Mouse (Mus musculus) Patski (cell line): ENCODE measurements at regions not wholly inside any gene's neighbourhood (a gene's known extent, or its start where the extent isn't known, plus 50 kb on each side); places are given as distances from the start of the nearest gene placed in this dataset.

Experiments used
- ATAC-seq: fragments of 100-300 bp; one replicate; pipeline ENCODE4 v1.8.0; 2021
- CTCF ChIA-PET: fragments of 350-600 bp; sonication (Branson Sonifier 250); formaldehyde crosslinking; loops from one replicate; lab custom pipeline; 2022; ENCODE audit warnings: inconsistent platforms; lab: Charles Lee
- POLR2A ChIA-PET: fragments of 350-600 bp; sonication (Branson Sonifier 250); formaldehyde crosslinking; loops from one replicate; lab custom pipeline; 2022; ENCODE audit warnings: antibody characterized with exemption, inconsistent platforms; lab: Charles Lee
- DNase-seq: peaks from one replicate; pipeline ENCODE4 v3.0.0-alpha.2; 2011; ENCODE audit warnings: low read depth, low spot score
- H3K27me3 ChIP-seq: fragments of 371-371 bp; one replicate; pipeline ENCODE4 v1.5.1; 2021
- CTCF ChIP-seq: fragments of 100-300 bp; IDR thresholded peaks from one replicate; pipeline ENCODE4 v1.5.1; 2021
- in situ Hi-C: fragments of 300-500 bp; cut with MboI; formaldehyde crosslinking; loops from 3 replicates; pipeline ENCODE4 v1.11.1; 2018; ENCODE audit warnings: low pct_unique_long_range_greater_than_20kb, mixed read lengths

GRCm38 (mm10) chr3:148422205-148422604, 568.1 kb downstream of the Adgrl2 start:
- ChIA-PET POLR2A (no interaction called here), CTCF (interaction anchor here (1.0 to 3.8 kb wide), 2 partner anchors 11 to 16 kb away, joined by 3 to 10 read pairs; no protein-coding TSS in a partner anchor)
- no peaks in the 10 kb centered on the region for H3K27me3 ChIP-seq
- in situ Hi-C loops, result no loop called here
- peak; percentile 9 for ATAC-seq
- TF ChIP-seq CTCF, result no peak
- no peak for DNase-seq

- no peak for ATAC-seq
- CTCF ChIA-PET, result interaction anchor here (3.8 kb wide), 1 partner anchor 13 kb away, joined by 10 read pairs; no protein-coding TSS in a partner anchor
- H3K27me3 ChIP-seq, result no peaks in the 10 kb centered on the region
- no peak for DNase-seq
- in situ Hi-C loops, result no loop called here
- POLR2A ChIA-PET, result no interaction called here
- no peak for TF ChIP-seq CTCF
Observed at GRCm38 (mm10) chr3:148420303-148420702, 570.1 kb downstream of the Adgrl2 start.

GRCm38 (mm10) chr3:148419462-148420074, 570.8 kb downstream of the Adgrl2 start:
- TF ChIP-seq CTCF, result no peak
- no peaks in the 10 kb centered on the region for H3K27me3 ChIP-seq
- ATAC-seq (no peak), DNase-seq (no peak)
- POLR2A ChIA-PET, result no interaction called here
- in situ Hi-C loops, result no loop called here
- CTCF ChIA-PET, result interaction anchor here (1.0 to 1.3 kb wide), 2 partner anchors 10 to 35 kb away, joined by 3 read pairs; no protein-coding TSS in a partner anchor

GRCm38 (mm10) chr3:148418067-148418466, 572.3 kb downstream of the Adgrl2 start:
- TF ChIP-seq CTCF, result no peak
- no peaks in the 10 kb centered on the region for H3K27me3 ChIP-seq
- ChIA-PET CTCF (interaction anchor here (0.7 to 1.3 kb wide), 3 partner anchors 9 to 37 kb away, joined by 3 read pairs; no protein-coding TSS in a partner anchor), POLR2A (interaction anchor here (0.7 to 0.9 kb wide), 2 partner anchors 33 to 561 kb away, joined by 4 to 5 read pairs; no protein-coding TSS in a partner anchor)
- ATAC-seq (no peak), DNase-seq (no peak)
- in situ Hi-C loops, result no loop called here

GRCm38 (mm10) chr3:148415443-148415842, 574.9 kb downstream of the Adgrl2 start:
- TF ChIP-seq CTCF, result no peak
- DNase-seq (no peak), ATAC-seq (no peak)
- H3K27me3 ChIP-seq, result no peaks in the 10 kb centered on the region
- CTCF ChIA-PET, result no interaction called here
- in situ Hi-C loops, result no loop called here
- POLR2A ChIA-PET, result no interaction called here

GRCm38 (mm10) chr3:148413027-148413426, 577.3 kb downstream of the Adgrl2 start:
- in situ Hi-C loops, result no loop called here
- H3K27me3 ChIP-seq, result no peaks in the 10 kb centered on the region
- ATAC-seq (no peak), DNase-seq (no peak)
- TF ChIP-seq CTCF, result no peak
- ChIA-PET CTCF (no interaction called here), POLR2A (no interaction called here)

- POLR2A ChIA-PET, result no interaction called here
- H3K27me3 ChIP-seq, result no peaks in the 10 kb centered on the region
- in situ Hi-C loops, result no loop called here
- no peak for ATAC-seq
- CTCF ChIA-PET, result no interaction called here
- no peak for TF ChIP-seq CTCF
- DNase-seq, result no peak
Observed at GRCm38 (mm10) chr3:148412191-148412590, 578.2 kb downstream of the Adgrl2 start.

- H3K27me3 ChIP-seq, result peaks cover 3% of the 10 kb centered on the region
- TF ChIP-seq CTCF, result no peak
- in situ Hi-C loops, result no loop called here
- ATAC-seq (no peak), DNase-seq (no peak)
- POLR2A ChIA-PET, result no interaction called here
- CTCF ChIA-PET, result no interaction called here
Observed at GRCm38 (mm10) chr3:148398349-148398748, 592.0 kb downstream of the Adgrl2 start.

GRCm38 (mm10) chr3:148387550-148387949, 602.8 kb downstream of the Adgrl2 start:
- ChIA-PET POLR2A (no interaction called here), CTCF (no interaction called here)
- H3K27me3 ChIP-seq, result no peaks in the 10 kb centered on the region
- ATAC-seq (no peak), DNase-seq (no peak)
- in situ Hi-C loops, result no loop called here
- TF ChIP-seq CTCF, result no peak

GRCm38 (mm10) chr3:148385712-148386111, 604.6 kb downstream of the Adgrl2 start:
- in situ Hi-C loops, result no loop called here
- DNase-seq (no peak), ATAC-seq (no peak)
- TF ChIP-seq CTCF, result peak; percentile 53
- POLR2A ChIA-PET, result no interaction called here
- no peaks in the 10 kb centered on the region for H3K27me3 ChIP-seq
- CTCF ChIA-PET, result no interaction called here

GRCm38 (mm10) chr3:148381057-148381456, 609.3 kb downstream of the Adgrl2 start:
- in situ Hi-C loops, result no loop called here
- ATAC-seq, result no peak
- ChIA-PET POLR2A (interaction anchor here (0.5 kb wide), 1 partner anchor 1297 kb away, joined by 4 read pairs; no protein-coding TSS in a partner anchor), CTCF (interaction anchor here (0.8 kb wide), 1 partner anchor 605 kb away, joined by 3 read pairs; no protein-coding TSS in a partner anchor)
- TF ChIP-seq CTCF, result no peak
- no peaks in the 10 kb centered on the region for H3K27me3 ChIP-seq
- peak; percentile 53 for DNase-seq
